Mouse (Mus musculus): ENCODE data around the gene Hist1h2ai. TPM values are rescaled to one million over a fixed set of nuclear protein-coding genes. Genes with fewer than 3 reads are reported as not detected.
"Not testable (repeated sequence)": the region's sequence is repeated elsewhere in the genome, so short reads cannot be mapped to it uniquely, and the experiment has no call there.

The Hist1h2ai gene
- polyA plus RNA-seq, 1 experiment: 5.8 TPM

DNA sequence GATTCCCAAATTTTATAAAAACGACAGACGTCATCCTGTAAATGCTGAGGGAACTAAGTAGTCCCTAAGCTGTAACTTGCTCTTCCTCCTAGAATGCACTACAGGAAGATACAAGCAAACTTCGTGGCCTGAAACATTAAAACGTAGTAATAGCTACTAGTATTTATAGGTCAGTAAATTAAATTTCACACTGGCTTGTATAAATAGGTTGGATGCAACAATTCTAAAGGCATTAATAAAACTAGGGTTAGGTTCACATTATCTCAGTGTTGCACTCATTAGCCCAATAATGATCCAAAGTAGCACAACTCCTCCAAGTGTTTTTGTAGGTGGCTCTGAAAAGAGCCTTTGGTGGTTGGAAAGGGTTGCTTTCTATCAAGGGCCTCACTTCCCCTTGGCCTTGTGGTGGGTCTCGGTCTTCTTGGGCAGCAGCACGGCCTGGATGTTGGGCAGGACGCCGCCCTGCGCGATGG is 36.9 kb downstream of the Hist1h2ai start:
- DNase-seq: no peak
- WGBS: 2% methylated on average over 10 of the region's 10 CpGs
- Histone ChIP-seq H3K4me3 (replicated peaks; ENCODE audit: extremely low read depth, low read depth, low read length) (peak overlapping the region; percentile 45), H3K4me1 (ENCODE audit: control insufficient read depth, insufficient read depth, low read length) (peaks cover 8% of the 10 kb centered on the region)
- no peak for TF ChIP-seq POLR2A (IDR thresholded peaks at IDR 0.05; ENCODE audit: borderline replicate concordance, extremely low read depth, low read depth, low read length)

DNA sequence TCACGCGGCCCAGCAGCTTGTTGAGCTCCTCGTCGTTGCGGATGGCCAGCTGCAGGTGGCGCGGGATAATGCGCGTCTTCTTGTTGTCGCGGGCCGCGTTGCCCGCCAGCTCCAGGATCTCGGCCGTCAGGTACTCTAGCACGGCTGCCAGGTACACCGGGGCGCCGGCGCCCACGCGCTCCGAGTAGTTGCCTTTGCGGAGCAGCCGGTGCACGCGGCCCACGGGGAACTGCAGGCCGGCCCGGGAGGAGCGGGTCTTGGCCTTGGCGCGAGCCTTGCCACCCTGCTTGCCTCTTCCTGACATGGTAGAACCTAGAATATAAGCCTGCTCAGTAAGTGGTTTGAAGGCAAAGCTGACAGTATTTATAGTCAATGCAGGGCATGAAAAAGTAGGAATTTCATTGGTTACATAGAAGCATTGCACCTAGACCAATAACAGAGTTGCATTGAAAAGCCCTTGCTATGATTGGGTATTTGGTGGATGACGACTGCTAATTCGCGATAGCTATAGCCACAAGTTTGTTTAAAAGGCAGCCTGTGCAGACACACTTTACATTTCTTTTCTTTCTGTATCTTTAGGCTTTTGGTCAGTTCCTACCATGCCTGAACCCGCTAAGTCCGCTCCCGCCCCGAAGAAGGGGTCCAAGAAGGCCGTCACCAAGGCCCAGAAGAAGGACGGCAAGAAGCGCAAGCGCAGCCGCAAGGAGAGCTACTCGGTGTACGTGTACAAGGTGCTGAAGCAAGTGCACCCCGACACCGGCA is 37.5 kb downstream of the Hist1h2ai start, which contains the start of the genes Hist1h2ak and Hist1h2bn:
TSS of gene Hist1h2ak (minus strand) at position 304 of the 762 bp plus-strand sequence.
TSS of gene Hist1h2bn (plus strand) at position 600 of the 762 bp plus-strand sequence.
- not testable (repeated sequence) for H3K4me1 ChIP-seq (ENCODE audit: control insufficient read depth, insufficient read depth, low read length)
- DNase-seq: peak; percentile 50
- WGBS: under 1% methylated on average over 48 of the region's 50 CpGs
- peak within 1 kb of the TSS; percentile 98 for H3K4me3 ChIP-seq (replicated peaks; ENCODE audit: extremely low read depth, low read depth, low read length)
- peak; percentile 48; the same call in 1 of the 2 replicates for TF ChIP-seq POLR2A (IDR thresholded peaks at IDR 0.05; ENCODE audit: borderline replicate concordance, extremely low read depth, low read depth, low read length)

DNA sequence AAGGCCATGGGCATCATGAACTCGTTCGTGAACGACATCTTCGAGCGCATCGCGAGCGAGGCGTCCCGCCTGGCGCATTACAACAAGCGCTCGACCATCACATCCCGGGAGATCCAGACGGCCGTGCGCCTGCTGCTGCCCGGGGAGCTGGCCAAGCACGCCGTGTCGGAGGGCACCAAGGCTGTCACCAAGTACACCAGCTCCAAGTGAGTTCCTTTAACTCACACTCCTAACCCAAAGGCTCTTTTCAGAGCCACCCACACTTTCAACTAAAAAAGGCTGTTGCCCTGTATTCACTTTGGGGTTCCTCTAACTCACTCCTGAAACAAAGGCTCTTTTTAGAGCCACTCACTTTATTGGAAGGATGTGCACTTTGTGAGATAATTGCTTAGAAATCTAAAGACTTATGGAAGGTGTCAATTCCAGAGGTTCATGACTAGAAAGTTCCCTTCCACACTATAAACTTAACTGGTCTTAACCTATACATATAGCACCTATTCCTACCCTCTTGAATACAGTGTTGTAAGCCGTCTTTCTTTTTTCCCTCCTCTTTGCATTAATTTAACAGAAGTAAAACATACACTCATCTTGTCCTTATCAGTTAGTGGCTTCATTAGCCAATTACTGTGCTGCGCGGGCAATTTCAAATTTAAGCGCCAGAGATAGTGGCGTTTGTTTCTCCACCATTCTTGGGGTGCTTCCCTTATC is 38.2 kb downstream of the Hist1h2ai start:
- H3K4me3 ChIP-seq (replicated peaks; ENCODE audit: extremely low read depth, low read depth, low read length): peak overlapping the region; percentile 47

DNA sequence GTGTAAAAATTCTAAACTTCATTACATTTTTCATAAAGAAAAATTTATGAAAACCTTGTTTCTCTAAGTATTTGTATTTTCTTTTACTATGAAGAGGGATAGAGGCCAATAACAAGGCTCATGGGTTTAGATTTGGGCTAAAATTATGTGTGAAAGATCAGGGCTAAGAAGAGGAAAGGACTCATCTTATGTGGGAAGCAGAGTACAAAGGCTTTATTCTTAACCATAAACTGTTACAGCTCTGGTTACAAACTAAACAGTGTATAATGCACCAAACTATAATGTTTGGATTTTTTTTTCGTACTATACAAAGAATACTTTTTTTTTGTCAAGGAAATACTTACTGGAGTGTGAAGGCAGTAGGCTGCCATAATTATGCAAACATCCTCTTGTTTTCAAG is 39.5 kb downstream of the Hist1h2ai start:
- peaks cover 3% of the 10 kb centered on the region; the same call in 1 of the 2 replicates for H3K4me1 ChIP-seq (ENCODE audit: control insufficient read depth, insufficient read depth, low read length)
- H3K4me3 ChIP-seq (replicated peaks; ENCODE audit: extremely low read depth, low read depth, low read length): no peak overlapping the region
- no peak for DNase-seq
- TF ChIP-seq POLR2A (IDR thresholded peaks at IDR 0.05; ENCODE audit: borderline replicate concordance, extremely low read depth, low read depth, low read length) (no peak), CTCF (IDR thresholded peaks at IDR 0.05; ENCODE audit: insufficient read depth, low read length) (no peak)
- 46% methylated on average over 1 of the region's 1 CpGs for WGBS

More for the DNA sequence above, 38.2 kb downstream of the Hist1h2ai start:
- peak; percentile 11 for DNase-seq
- WGBS: under 1% methylated on average over 21 of the region's 26 CpGs
- not testable (repeated sequence) for H3K4me1 ChIP-seq (ENCODE audit: control insufficient read depth, insufficient read depth, low read length)

Other genes with a start within 250 kb of the Hist1h2ai start
- gene Nkapl, start 247.9 kb upstream of the Hist1h2ai start, polyA plus RNA-seq (2012; rRNA removed): 0.82 and 0.89 TPM in 2 replicates
- gene Zkscan4, start 237.5 kb upstream of the Hist1h2ai start, polyA plus RNA-seq (2012; rRNA removed): 1.2 and 1.7 TPM in 2 replicates
- not detected in 2 replicates for gene Gm10065, start 237.0 kb upstream of the Hist1h2ai start, polyA plus RNA-seq (2012; rRNA removed)
- 0.06 TPM in 2 replicates for gene AK157302, start 221.2 kb upstream of the Hist1h2ai start, polyA plus RNA-seq (2012; rRNA removed)
- gene Gm11273, start 215.0 kb upstream of the Hist1h2ai start, polyA plus RNA-seq (2012; rRNA removed): 3.0 and 5.0 TPM in 2 replicates
- gene Zkscan8, start 185.3 kb upstream of the Hist1h2ai start, polyA plus RNA-seq (2012; rRNA removed): 2.5 and 4.7 TPM in 2 replicates
- gene Olfr1366, start 173.6 kb upstream of the Hist1h2ai start, polyA plus RNA-seq (2012; rRNA removed): not detected in 2 replicates
- gene Olfr1535, start 156.5 kb upstream of the Hist1h2ai start, polyA plus RNA-seq (2012; rRNA removed): not detected in 2 replicates
- gene Olfr1364, start 134.7 kb upstream of the Hist1h2ai start, polyA plus RNA-seq (2012; rRNA removed): not detected in 2 replicates
- gene Olfr1362, start 102.4 kb upstream of the Hist1h2ai start, polyA plus RNA-seq (2012; rRNA removed): not detected in 2 replicates
- not detected in 2 replicates for gene Olfr11, start 73.9 kb upstream of the Hist1h2ai start, polyA plus RNA-seq (2012; rRNA removed)
- gene Olfr1361, start 53.0 kb upstream of the Hist1h2ai start, polyA plus RNA-seq (2012; rRNA removed): not detected in 2 replicates
- gene Olfr1360, start 39.0 kb upstream of the Hist1h2ai start, polyA plus RNA-seq (2012; rRNA removed): not detected in 2 replicates
- gene Olfr1359, start 18.3 kb upstream of the Hist1h2ai start, polyA plus RNA-seq (2012; rRNA removed): not detected in 2 replicates
- gene Hist1h2bl, start 279 bp upstream of the Hist1h2ai start, polyA plus RNA-seq (2012; rRNA removed): 0.72 and 1.6 TPM in 2 replicates
- 8.2 and 8.6 TPM in 2 replicates for gene Hist1h3h, start 1.2 kb downstream of the Hist1h2ai start, polyA plus RNA-seq (2012; rRNA removed)
- 0.70 TPM in 1 of 2 replicates, not detected in the other for gene Hist1h2bm, start 5.6 kb downstream of the Hist1h2ai start, polyA plus RNA-seq (2012; rRNA removed)
- 1.3 and 1.4 TPM in 2 replicates for gene Hist1h4j, start 18.6 kb downstream of the Hist1h2ai start, polyA plus RNA-seq (2012; rRNA removed)
- 5.6 and 9.7 TPM in 2 replicates for gene Hist1h4k, start 34.1 kb downstream of the Hist1h2ai start, polyA plus RNA-seq (2012; rRNA removed)
- 3.2 and 3.8 TPM in 2 replicates for gene Hist1h2ak, start 37.4 kb downstream of the Hist1h2ai start, polyA plus RNA-seq (2012; rRNA removed)
- gene Hist1h2bn, start 37.7 kb downstream of the Hist1h2ai start, polyA plus RNA-seq (2012; rRNA removed): 2.4 and 4.2 TPM in 2 replicates
- gene Hist1h1b, start 64.2 kb downstream of the Hist1h2ai start, polyA plus RNA-seq (2012; rRNA removed): 0.41 and 0.57 TPM in 2 replicates
- gene Hist1h3i, start 66.9 kb downstream of the Hist1h2ai start, polyA plus RNA-seq (2012; rRNA removed): 3.3 and 8.0 TPM in 2 replicates
- 1.1 and 1.4 TPM in 2 replicates for gene Hist1h2an, start 70.8 kb downstream of the Hist1h2ai start, polyA plus RNA-seq (2012; rRNA removed)
- not detected in 2 replicates for gene Hist1h2bp, start 71.0 kb downstream of the Hist1h2ai start, polyA plus RNA-seq (2012; rRNA removed)
- gene Hist1h2bq, start 93.8 kb downstream of the Hist1h2ai start, polyA plus RNA-seq (2012; rRNA removed): 4.7 and 5.0 TPM in 2 replicates
- not detected in 2 replicates for gene Hist1h2ao, start 94.0 kb downstream of the Hist1h2ai start, polyA plus RNA-seq (2012; rRNA removed)
- gene Hist1h4m, start 95.3 kb downstream of the Hist1h2ai start, polyA plus RNA-seq (2012; rRNA removed): 3.1 TPM in 1 of 2 replicates, not detected in the other
- gene Hist1h4n, start 115.8 kb downstream of the Hist1h2ai start, polyA plus RNA-seq (2012; rRNA removed): 11.1 and 13.7 TPM in 2 replicates
- gene Hist1h2ap, start 117.1 kb downstream of the Hist1h2ai start, polyA plus RNA-seq (2012; rRNA removed): 59.2 and 67.3 TPM in 2 replicates
- 3.3 and 6.1 TPM in 2 replicates for gene Hist1h2br, start 117.3 kb downstream of the Hist1h2ai start, polyA plus RNA-seq (2012; rRNA removed)
- gene Zfp184, start 228.7 kb downstream of the Hist1h2ai start, polyA plus RNA-seq (2012; rRNA removed): 0.53 and 0.60 TPM in 2 replicates

Measured in lung, adult 2 months (tissue).